Mouse (Mus musculus): Measurements from ENCODE around the gene Rnf144a. TPM values are rescaled to one million over a fixed set of nuclear protein-coding genes. Genes with fewer than 3 reads are reported as not detected.

Gene Rnf144a
- polyA plus RNA-seq, 1 experiment = 18.8 TPM

GRCm38 (mm10) chr12:26276556-26276955, 138.5 kb downstream of the Rnf144a start:
- TF ChIP-seq CTCF (IDR thresholded peaks at IDR 0.05; ENCODE audit: borderline replicate concordance, insufficient read depth, low read length) = no peak
- TF ChIP-seq POLR2A (IDR thresholded peaks at IDR 0.05; ENCODE audit: low read depth, low read length) = no peak
- Histone ChIP-seq H3K4me1 (ENCODE audit: control insufficient read depth, insufficient read depth, low read length) (no peaks in the 10 kb centered on the region), H3K27ac (ENCODE audit: insufficient read depth, low read length) (no peak overlapping the region), H3K4me3 (ENCODE audit: insufficient read depth, low read length) (no peak overlapping the region)

Other genes with a start within 250 kb of the Rnf144a start
- gene Rsad2, start 41.2 kb upstream of the Rnf144a start, polyA plus RNA-seq (2011; ENCODE audit: insufficient read length, low read depth, missing spikeins) = 0.82 and 1.4 TPM in 2 replicates
- 0.77 and 1.2 TPM in 2 replicates for gene Cmpk2, start 54.0 kb upstream of the Rnf144a start, polyA plus RNA-seq (2011; ENCODE audit: insufficient read length, low read depth, missing spikeins)

All from embryonic fibroblast, embryonic 13.5 days (primary cell).